ENCODE assay signal across 7 mouse cellular contexts in genomic region chr13:84570984-84571844, GRCm38 (mm10).
DNase-seq lines count a peak whose midpoint lies in the region.

No protein-coding gene starts in this region.

- WGBS in hindbrain, embryonic 10.5 days = 12% methylated on average over 10 of the region's 10 CpGs

- no peaks in the 10 kb centered on the region for H3K9me3 ChIP-seq in hindbrain, embryonic 10.5 days

- 0 out of 2 replicates have a peak overlapping the region, but pooled peaks have one; percentile 3 for H3K4me3 ChIP-seq in hindbrain, embryonic 10.5 days

- no peaks in the 10 kb centered on the region for H3K27me3 ChIP-seq in hindbrain, embryonic 10.5 days (ENCODE audit: insufficient read depth, poor library complexity, severe bottlenecking)

- peaks cover 38% of the 10 kb centered on the region for H3K4me1 ChIP-seq in hindbrain, embryonic 10.5 days (replicated peaks)

- H3K36me3 ChIP-seq in hindbrain, embryonic 10.5 days = no peaks in the 10 kb centered on the region

- intact Hi-C loops in left cerebral cortex, postnatal 4 days (cut with DNase I) = no loop called here

- DNase-seq in cerebellum, adult 11-12 months = peak; percentile 82
- DNase-seq in embryo, embryonic 11.5 days (ENCODE audit: low read depth, low spot score) = peak; percentile 44
- DNase-seq in hindbrain, embryonic 10.5 days (ENCODE audit: low spot score) = peak; percentile 89
- DNase-seq in left cerebral cortex, postnatal 4 days = peak; percentile 94
- DNase-seq in right cerebral cortex, adult 18-20 months = peak; percentile 52
- no peak for DNase-seq in urinary bladder, postnatal 25 days (ENCODE audit: low spot score)
- no peak for DNase-seq in liver

- peak overlapping the region; percentile 84 for H3K27ac ChIP-seq in hindbrain, embryonic 10.5 days

Comparison
In these comparisons a context has a peak if more than half of its experiments do, and no peak if none do; other contexts are left out.
1. DNase-seq: peak in cerebellum, adult 11-12 months (single experiment), embryo, embryonic 11.5 days (single experiment), hindbrain, embryonic 10.5 days (single experiment), left cerebral cortex, postnatal 4 days (single experiment) and right cerebral cortex, adult 18-20 months (single experiment); none in urinary bladder, postnatal 25 days (single experiment) and liver (single experiment).